Mouse (Mus musculus): ENCODE measurements around the gene Dapp1.
"Not testable (repeated sequence)": the region's sequence is repeated elsewhere in the genome, so short reads cannot be mapped to it uniquely, and the experiment has no call there.

The Dapp1 gene

GRCm38 (mm10) chr3:137954256-137954916 is 27.0 kb downstream of the Dapp1 start:
- no peak for DNase-seq (ENCODE audit: low read depth, low spot score)

DNA sequence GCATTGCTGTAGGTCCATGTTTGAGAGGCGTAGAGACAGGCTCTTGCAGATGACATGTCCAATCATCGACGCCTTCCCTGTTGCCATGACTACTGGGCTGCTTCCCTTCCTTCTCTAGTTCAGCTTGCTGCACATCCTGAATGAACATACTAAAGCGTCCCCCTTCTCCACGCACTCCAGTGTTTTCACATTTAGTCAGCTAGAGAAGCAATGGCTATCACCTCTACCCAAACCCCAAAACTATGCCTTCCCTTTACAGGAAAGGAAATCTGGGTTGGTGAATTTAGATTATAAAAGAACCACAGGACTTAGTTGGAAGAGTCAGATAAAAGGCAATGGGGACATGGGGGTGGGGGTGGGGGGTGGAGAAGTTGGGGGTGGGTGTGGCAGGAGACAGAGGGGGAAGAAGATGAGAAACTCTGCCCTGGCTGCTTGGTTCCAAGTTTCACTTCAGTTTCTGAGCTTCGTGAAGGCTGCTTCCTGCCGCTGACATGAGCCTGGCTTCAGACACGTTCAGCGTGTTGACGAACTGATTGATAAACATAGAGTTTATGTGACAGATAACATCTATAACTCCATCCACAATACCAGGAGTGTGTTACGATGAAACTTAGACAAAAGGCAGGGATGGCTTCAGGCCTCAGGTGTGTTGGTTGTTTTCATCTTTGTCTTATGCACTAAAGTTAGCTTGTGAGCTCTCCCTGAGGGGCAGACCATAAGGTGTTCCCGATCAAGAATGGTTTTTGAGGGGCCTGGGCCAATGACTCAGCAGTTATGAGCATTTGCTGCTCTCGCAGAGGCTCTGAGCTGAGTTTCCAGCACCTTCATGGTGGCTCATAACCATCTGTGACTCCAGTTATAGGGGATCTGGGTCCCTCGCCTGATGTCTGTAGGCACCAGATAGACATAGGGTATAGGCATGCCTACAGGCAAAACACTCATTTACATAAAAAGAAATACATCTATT is 28.1 kb downstream of the Dapp1 start:
- peak; percentile 86 for DNase-seq (ENCODE audit: low read depth, low spot score)

GRCm38 (mm10) chr3:137952225-137952913 is 29.0 kb downstream of the Dapp1 start:
- peak; percentile 65 for DNase-seq (ENCODE audit: low read depth, low spot score)

DNA sequence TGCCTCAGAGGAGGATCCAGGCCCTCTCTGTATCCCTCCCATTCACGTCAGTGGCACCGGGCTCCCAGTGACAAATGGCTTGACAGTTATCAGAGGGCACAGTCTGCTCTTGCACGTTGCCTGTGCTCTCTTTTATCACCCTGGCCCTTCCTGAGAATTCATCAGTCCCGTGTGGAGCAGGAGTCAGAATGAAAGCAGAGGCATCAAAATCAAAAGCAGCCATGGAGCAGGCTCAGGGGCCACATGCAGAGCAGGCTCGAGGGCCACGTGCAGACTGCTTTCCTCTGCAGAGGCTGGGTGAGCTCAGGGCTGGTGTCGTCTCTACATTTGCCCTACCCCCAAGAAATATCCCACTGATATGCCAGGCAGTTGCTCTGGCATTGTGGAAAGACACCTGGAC is 29.5 kb downstream of the Dapp1 start:
- no peak for DNase-seq (ENCODE audit: low read depth, low spot score)

DNA sequence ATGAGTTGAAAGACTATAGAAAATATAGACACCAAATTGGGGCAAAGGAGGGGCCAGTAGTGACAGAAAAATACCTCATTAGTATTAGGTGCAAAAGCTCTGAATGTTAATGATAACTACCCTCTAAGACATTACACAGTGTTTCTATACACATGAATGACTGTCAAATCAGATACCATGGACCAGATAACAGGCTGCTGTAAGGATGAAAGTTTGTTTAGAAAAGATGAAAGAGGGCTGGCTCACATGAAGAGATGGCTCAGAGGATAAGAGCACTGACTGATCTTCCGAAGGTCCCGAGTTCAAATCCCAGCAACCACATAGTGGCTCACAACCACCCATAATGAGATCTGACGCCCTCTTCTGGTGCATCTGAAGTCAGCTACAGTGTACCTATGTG is 30.0 kb downstream of the Dapp1 start:
- not testable (repeated sequence) for DNase-seq (ENCODE audit: low read depth, low spot score)

DNA sequence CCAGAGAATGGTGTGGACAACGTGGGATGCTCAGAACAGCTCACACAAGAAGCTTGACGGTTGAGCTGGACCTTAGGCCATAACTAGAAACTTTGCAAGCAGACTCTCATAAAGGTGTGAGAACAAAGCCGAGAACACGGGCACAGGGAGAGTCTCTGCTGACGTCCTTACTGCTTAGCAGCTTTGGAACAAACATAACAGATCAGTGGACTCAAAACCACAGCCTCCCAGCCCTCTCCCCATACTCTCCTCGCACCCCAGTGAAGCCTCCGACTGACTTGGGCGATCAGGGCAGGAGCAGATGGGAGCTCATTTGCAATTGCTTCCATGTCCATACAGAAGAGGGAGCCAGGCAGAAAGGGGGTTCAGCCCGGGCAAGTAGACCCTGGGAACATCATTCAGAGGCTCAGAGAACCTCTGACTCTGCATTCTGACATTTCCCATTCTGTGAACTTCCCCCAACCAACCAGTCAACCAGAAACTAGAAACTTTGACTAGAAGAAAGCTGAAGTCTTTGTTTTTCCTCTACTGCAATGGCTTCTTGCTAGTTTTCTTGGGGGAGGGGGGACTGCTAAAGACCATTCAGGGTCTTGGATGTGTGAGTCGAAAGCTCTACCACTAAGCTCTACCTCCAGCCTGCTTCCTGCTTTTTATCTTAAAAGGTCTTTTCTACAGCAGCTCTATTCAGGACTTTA is 31.0 kb downstream of the Dapp1 start:
- no peak for DNase-seq (ENCODE audit: low read depth, low spot score)

- no peak for DNase-seq (ENCODE audit: low read depth, low spot score)
Measured at GRCm38 (mm10) chr3:137947525-137947924, 33.8 kb downstream of the Dapp1 start.

DNA sequence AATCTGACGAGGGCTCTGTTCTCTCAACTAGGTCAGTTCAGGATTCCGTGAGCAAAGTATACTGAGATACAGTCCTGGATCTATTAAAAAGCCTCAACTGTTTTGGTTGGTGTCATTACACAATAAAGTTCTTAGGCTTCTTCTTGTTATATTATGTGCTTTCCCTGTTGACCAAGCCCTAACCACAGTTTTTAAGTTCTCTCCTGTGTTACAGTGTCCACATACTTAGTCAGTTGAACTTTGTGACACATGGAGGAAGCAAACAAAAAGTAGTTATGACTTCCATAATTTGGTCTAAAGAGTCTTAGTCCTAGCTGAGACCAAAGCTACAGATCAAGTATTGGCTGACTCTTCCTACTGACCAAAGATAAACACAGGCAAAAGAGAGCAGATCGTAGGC is 34.5 kb downstream of the Dapp1 start:
- DNase-seq (ENCODE audit: low read depth, low spot score) = no peak

DNA sequence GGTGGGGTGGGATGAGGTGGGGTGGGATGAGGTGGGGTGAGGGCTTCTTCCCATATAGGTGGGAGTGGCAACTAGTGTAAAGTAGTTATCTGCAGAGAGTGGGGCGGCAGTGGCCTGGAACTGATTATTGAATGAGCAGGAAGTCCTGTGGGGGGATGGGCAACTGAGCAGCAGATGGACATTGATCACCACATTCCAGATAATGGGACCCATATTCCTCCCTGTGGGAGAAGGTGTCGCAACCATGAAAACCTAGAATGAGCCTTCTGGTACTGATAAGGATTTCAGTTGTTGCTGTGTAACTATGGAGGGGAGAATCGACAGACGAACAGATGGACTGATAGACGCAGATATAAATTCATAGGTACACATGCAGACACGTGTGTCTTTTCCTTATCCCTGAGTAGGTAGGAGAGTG is 37.6 kb downstream of the Dapp1 start:
- no peak for DNase-seq (ENCODE audit: low read depth, low spot score)

DNA sequence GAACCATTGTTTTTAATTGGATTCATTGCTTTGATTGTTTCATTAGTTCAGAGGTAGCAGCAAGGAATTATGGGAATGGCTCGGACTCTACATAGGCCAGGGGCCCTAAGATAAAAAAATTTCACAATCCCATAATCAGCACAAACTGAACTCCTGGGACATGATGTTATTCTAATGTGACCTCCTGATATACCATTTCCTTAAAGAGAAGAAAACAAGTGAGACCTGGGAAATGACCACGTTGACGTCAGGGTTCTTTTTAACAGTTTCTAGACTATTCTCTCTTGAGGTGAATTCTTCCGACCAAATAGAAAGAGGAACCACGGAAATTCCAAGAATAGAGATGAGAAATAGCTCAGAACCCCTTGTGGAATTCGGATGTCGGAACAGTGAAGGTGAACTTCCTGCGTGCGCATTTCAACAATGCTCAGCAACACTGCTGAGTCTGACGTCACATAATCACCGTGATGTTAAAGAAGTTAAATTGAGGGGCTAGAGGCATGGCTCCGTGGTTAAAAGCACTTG is 39.2 kb downstream of the Dapp1 start:
- DNase-seq (ENCODE audit: low read depth, low spot score) = no peak

GRCm38 (mm10) chr3:137941555-137941954 is 39.8 kb downstream of the Dapp1 start:
- DNase-seq (ENCODE audit: low read depth, low spot score) = no peak

DNA sequence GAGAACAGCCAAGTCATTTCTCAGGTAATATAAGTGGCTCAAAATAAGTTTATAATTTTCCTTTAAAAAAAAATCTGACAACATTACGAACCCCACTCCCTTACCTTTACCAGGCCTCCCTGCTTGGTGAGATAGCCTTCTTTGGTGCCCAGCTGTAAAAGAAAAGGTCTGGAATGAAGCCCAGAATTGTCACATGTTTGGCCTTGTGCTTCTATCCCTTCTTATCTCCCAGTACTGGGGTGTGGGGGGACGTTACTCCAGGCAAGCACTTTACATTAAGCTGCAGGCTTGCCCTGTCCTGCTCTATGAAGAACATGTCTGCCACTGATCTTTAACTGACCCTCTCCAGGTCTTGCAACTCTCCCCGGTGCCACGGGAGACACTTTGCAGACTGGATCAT is 40.6 kb downstream of the Dapp1 start:
- no peak for DNase-seq (ENCODE audit: low read depth, low spot score)

- DNase-seq (ENCODE audit: low read depth, low spot score) = no peak
Measured at GRCm38 (mm10) chr3:137938608-137939007, 42.7 kb downstream of the Dapp1 start.

GRCm38 (mm10) chr3:137936541-137936940 is 44.8 kb downstream of the Dapp1 start:
- DNase-seq (ENCODE audit: low read depth, low spot score) = no peak

- no peak for DNase-seq (ENCODE audit: low read depth, low spot score)
Measured at GRCm38 (mm10) chr3:137935570-137936525, 45.5 kb downstream of the Dapp1 start.

- no peak for DNase-seq (ENCODE audit: low read depth, low spot score)
Measured at GRCm38 (mm10) chr3:137933986-137934385, 47.4 kb downstream of the Dapp1 start.

GRCm38 (mm10) chr3:137932748-137933147 is 48.6 kb downstream of the Dapp1 start:
- DNase-seq (ENCODE audit: low read depth, low spot score) = no peak

GRCm38 (mm10) chr3:137929940-137930339 is 51.4 kb downstream of the Dapp1 start:
- no peak for DNase-seq (ENCODE audit: low read depth, low spot score)

DNA sequence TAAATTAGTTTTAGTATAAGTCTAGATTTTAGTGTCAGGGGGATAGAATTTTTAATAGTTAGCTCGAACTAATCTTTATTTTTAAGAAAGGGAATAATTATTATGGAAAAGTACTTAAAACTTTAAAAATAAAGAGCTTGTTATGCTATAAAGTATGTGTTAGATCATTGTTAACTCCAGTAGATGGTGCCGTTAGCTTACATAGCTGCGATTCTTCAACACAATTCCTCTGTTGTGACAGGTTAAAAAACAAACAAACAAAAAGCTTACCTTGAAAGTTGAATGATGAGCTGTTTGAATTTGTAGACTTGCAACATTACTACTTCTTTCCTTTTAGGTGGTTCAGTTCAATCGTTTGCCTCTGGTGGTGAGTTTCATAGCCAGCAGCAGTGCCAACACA is 54.3 kb downstream of the Dapp1 start:
- DNase-seq (ENCODE audit: low read depth, low spot score) = no peak

DNA sequence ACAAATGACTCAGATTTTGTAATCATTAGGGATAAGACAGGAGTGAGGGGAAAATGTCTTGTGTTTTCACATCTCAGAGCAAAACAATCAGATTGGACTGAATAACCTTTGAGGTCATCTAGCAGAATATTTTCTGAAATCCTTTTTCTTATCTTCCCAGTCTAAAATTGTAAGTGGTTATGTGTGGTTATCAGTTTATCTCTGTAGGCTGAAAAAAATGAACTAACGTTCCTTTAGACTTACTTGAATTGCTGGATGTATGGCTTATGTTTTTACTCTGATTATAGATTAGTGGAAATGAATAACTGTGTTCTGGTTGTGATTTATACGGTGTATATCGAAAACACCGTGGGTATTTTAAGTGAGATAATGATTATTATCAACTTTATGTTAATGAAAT is 60.8 kb downstream of the Dapp1 start:
- DNase-seq (ENCODE audit: low read depth, low spot score) = no peak
